Mouse (Mus musculus) liver, postnatal 0 days (tissue): ENCODE data around the gene Etfdh.

Experiments used
- CTCF ChIP-seq: sonication (generic); IDR thresholded peaks from 2 replicates; pipeline ENCODE4 v1.5.1; 2016; ENCODE audit warnings: antibody characterized with exemption, low read depth
- EP300 ChIP-seq: IDR thresholded peaks from 2 replicates; pipeline ENCODE4 v1.6.1; 2016; ENCODE audit warnings: antibody characterized with exemption, low read depth, mild to moderate bottlenecking

DNA sequence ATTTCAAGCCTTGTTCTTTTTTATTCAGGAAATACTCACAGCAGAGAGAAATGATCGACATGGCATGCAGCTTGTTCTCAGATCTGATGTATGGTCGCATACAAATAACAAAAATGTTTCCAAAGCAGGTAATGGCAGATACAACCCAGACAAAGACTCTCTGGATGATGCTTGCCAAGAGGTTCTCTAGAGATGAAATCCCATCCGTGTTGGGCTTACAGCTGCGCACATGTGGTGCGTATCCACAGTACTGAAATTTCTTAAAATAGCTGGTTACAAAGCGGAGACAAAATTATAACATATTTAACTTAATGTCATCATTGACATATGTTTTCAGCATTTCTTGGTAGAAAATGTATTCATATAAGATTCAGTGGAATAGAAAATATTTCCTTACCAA lies 22.8 kb upstream of the Etfdh start:
- TF ChIP-seq CTCF (no peak), EP300 (no peak)
